Mouse (Mus musculus): ENCODE results near the gene Lrfn2. TPM values are rescaled to one million over a fixed set of nuclear protein-coding genes. Genes with fewer than 3 reads are reported as not detected.
A peak's percentile ranks its signal among the peaks of the same experiment; 100 is the strongest.

Lrfn2 gene
- polyA plus RNA-seq, 1 experiment from 2014 or later = 0.35 TPM

GRCm38 (mm10) chr17:49096781-49097544 lies 164.8 kb downstream of the Lrfn2 start:
- Histone ChIP-seq H3K4me3 (no peak overlapping the region), H3K4me1 (0 out of 2 replicates have a peak, but pooled peaks cover 4% of the 10 kb centered on the region), H3K36me3 (no peaks in the 10 kb centered on the region), H3K27me3 (no peaks in the 10 kb centered on the region), H3K9me3 (no peaks in the 10 kb centered on the region), H3K27ac (no peak overlapping the region), H3K4me2 (no peak overlapping the region), H3K9ac (no peak overlapping the region)
- WGBS = 57% methylated on average over 16 of the region's 16 CpGs
- peak; percentile 55 for ATAC-seq (ENCODE audit: borderline replicate concordance, extremely low read depth, low FRiP score, low TSS enrichment)

- 81% methylated on average over 3 of the region's 3 CpGs for WGBS
- Histone ChIP-seq H3K36me3 (no peaks in the 10 kb centered on the region), H3K27me3 (no peaks in the 10 kb centered on the region), H3K9ac (no peak overlapping the region), H3K4me1 (no peaks in the 10 kb centered on the region), H3K4me3 (no peak overlapping the region), H3K4me2 (no peak overlapping the region), H3K27ac (no peak overlapping the region), H3K9me3 (no peaks in the 10 kb centered on the region)
- no peak for ATAC-seq (ENCODE audit: borderline replicate concordance, extremely low read depth, low FRiP score, low TSS enrichment)
Measured at GRCm38 (mm10) chr17:49111399-49111798, 179.2 kb downstream of the Lrfn2 start.

GRCm38 (mm10) chr17:49111911-49112310 lies 179.7 kb downstream of the Lrfn2 start:
- Histone ChIP-seq H3K36me3 (no peaks in the 10 kb centered on the region), H3K4me1 (no peaks in the 10 kb centered on the region), H3K9ac (no peak overlapping the region), H3K27ac (no peak overlapping the region), H3K27me3 (no peaks in the 10 kb centered on the region), H3K4me3 (no peak overlapping the region), H3K4me2 (no peak overlapping the region), H3K9me3 (no peaks in the 10 kb centered on the region)
- WGBS = 88% methylated on average over 2 of the region's 2 CpGs
- ATAC-seq (ENCODE audit: borderline replicate concordance, extremely low read depth, low FRiP score, low TSS enrichment) = no peak

GRCm38 (mm10) chr17:49113336-49113735 lies 181.2 kb downstream of the Lrfn2 start:
- ATAC-seq (ENCODE audit: borderline replicate concordance, extremely low read depth, low FRiP score, low TSS enrichment) = no peak
- Histone ChIP-seq H3K36me3 (no peaks in the 10 kb centered on the region), H3K4me2 (no peak overlapping the region), H3K27me3 (no peaks in the 10 kb centered on the region), H3K4me1 (no peaks in the 10 kb centered on the region), H3K27ac (no peak overlapping the region), H3K9me3 (no peaks in the 10 kb centered on the region), H3K4me3 (no peak overlapping the region), H3K9ac (no peak overlapping the region)
- 38% methylated on average over 3 of the region's 3 CpGs for WGBS

- Histone ChIP-seq H3K36me3 (no peaks in the 10 kb centered on the region), H3K4me1 (no peaks in the 10 kb centered on the region), H3K4me2 (no peak overlapping the region), H3K27ac (no peak overlapping the region), H3K9ac (no peak overlapping the region), H3K27me3 (no peaks in the 10 kb centered on the region), H3K4me3 (no peak overlapping the region), H3K9me3 (no peaks in the 10 kb centered on the region)
- 33% methylated on average over 1 of the region's 1 CpGs for WGBS
- ATAC-seq (ENCODE audit: borderline replicate concordance, extremely low read depth, low FRiP score, low TSS enrichment) = no peak
Measured at GRCm38 (mm10) chr17:49124166-49124565, 192.0 kb downstream of the Lrfn2 start.

- no peak for ATAC-seq (ENCODE audit: borderline replicate concordance, extremely low read depth, low FRiP score, low TSS enrichment)
- Histone ChIP-seq H3K27me3 (no peaks in the 10 kb centered on the region), H3K4me3 (no peak overlapping the region), H3K27ac (no peak overlapping the region), H3K9me3 (no peaks in the 10 kb centered on the region), H3K4me2 (no peak overlapping the region), H3K9ac (no peak overlapping the region), H3K36me3 (no peaks in the 10 kb centered on the region), H3K4me1 (no peaks in the 10 kb centered on the region)
- 37% methylated on average over 3 of the region's 3 CpGs for WGBS
Measured at GRCm38 (mm10) chr17:49124642-49125041, 192.5 kb downstream of the Lrfn2 start.

Small RNA genes lying within 50 kb of the gene (microRNA-seq; reads per million reads assigned to microRNA genes)
- gene Gm44304 = not detected
